Mouse (Mus musculus): Measurements from ENCODE around the gene Wasl.
A peak's percentile ranks its signal among the peaks of the same experiment; 100 is the strongest.

- TF ChIP-seq POLR2A (IDR thresholded peaks at IDR 0.05; ENCODE audit: extremely low read depth, insufficient read depth, low read length) (no peak), CTCF (IDR thresholded peaks at IDR 0.05; ENCODE audit: extremely low read depth, insufficient read depth, low read length) (peak; percentile 40; the same call in 1 of the 2 replicates)
These were observed 95.8 kb downstream of the Wasl start for GRCm38 (mm10) chr6:24568963-24569362.

Data from cortical plate, adult 2 months (tissue).